Mouse (Mus musculus): ENCODE results near the gene Enox1.

- TF ChIP-seq POLR2A (IDR thresholded peaks at IDR 0.05; ENCODE audit: insufficient read length, low read depth), result no peak
- TF ChIP-seq E2F4 (IDR thresholded peaks at IDR 0.05; ENCODE audit: insufficient read depth), result no peak
- TF ChIP-seq TCF12 (IDR thresholded peaks at IDR 0.05; ENCODE audit: insufficient read depth, poor library complexity, severe bottlenecking), result no peak
- no peak for TF ChIP-seq POLR2AphosphoS2 (IDR thresholded peaks at IDR 0.05; ENCODE audit: insufficient read length, low read depth)
- no peak for TF ChIP-seq CEBPB (IDR thresholded peaks at IDR 0.05; ENCODE audit: insufficient read depth, poor library complexity, severe bottlenecking)
- TF ChIP-seq USF1 (IDR thresholded peaks at IDR 0.05; ENCODE audit: low read depth), result no peak
- TF ChIP-seq MAX (IDR thresholded peaks at IDR 0.05; ENCODE audit: low read depth), result no peak
- TF ChIP-seq MYOG (IDR thresholded peaks at IDR 0.05; ENCODE audit: control insufficient read depth in 1 of 3, insufficient read depth in 1 of 3, insufficient read length in 2 of 3, low read depth in 2 of 3), result no peak
- no peak for TF ChIP-seq MYOD1 (IDR thresholded peaks at IDR 0.05; ENCODE audit: control insufficient read depth in 1 of 3, insufficient read length in 2 of 3, low read depth in 2 of 3)
- no peak for TF ChIP-seq SRF (IDR thresholded peaks at IDR 0.05; ENCODE audit: control insufficient read depth, insufficient read length, low read depth)
- peak; percentile 94 for TF ChIP-seq REST (IDR thresholded peaks at IDR 0.05; ENCODE audit: insufficient read depth, insufficient read length)
Observed at GRCm38 (mm10) chr14:77195314-77196020, 38.9 kb downstream of the Enox1 start.

All from myocyte (in vitro differentiated cells).